In genomic region chr14:61607157-61607556, GRCm38 (mm10) we compare ENCODE assay signal across 27 mouse cellular contexts. TPM values are rescaled to one million over a fixed set of nuclear protein-coding genes. Genes with fewer than 3 reads are reported as not detected.
"Had no signal": no experiment of that assay in that cellular context is flagged by ENCODE, and none has a peak within 500 bp of the region (broad histone marks: within the 10 kb centered on the region; RNA-seq: fewer than 3 reads in every experiment).

Kcnrg (plus strand) TSS chr14:61607457.

- DNase-seq: cerebellum, adult 8-10 months; cerebellum, adult 9-10 months; cerebellum, adult 9-11 months; cerebellum, postnatal 10 days; cerebellum, postnatal 14 days; cerebellum, postnatal 25 days; cerebellum, postnatal 36 days; embryo, embryonic 11 days; forebrain, postnatal 0 days; gastrocnemius, adult 2 months; gastrocnemius, postnatal 10 days; gastrocnemius, postnatal 14 days; gastrocnemius, postnatal 25 days; gastrocnemius, postnatal 36 days; heart, adult 18-20 months; heart, adult 2 months had no signal

- ATAC-seq: forebrain, embryonic 13.5 days; forebrain, embryonic 14.5 days; forebrain, embryonic 15.5 days; forebrain, embryonic 16.5 days; forebrain, postnatal 0 days had no signal

- H3K4me1 ChIP-seq: embryonic facial prominence, embryonic 10.5 days; embryonic facial prominence, embryonic 12.5 days; embryonic facial prominence, embryonic 13.5 days; embryonic facial prominence, embryonic 15.5 days; forebrain, embryonic 12.5 days had no signal

- H3K9ac ChIP-seq: embryonic facial prominence, embryonic 12.5 days; embryonic facial prominence, embryonic 13.5 days; embryonic facial prominence, embryonic 15.5 days; forebrain, embryonic 12.5 days; forebrain, embryonic 13.5 days; forebrain, embryonic 15.5 days; forebrain, postnatal 0 days had no signal

- H3K4me3 ChIP-seq: embryonic facial prominence, embryonic 10.5 days; embryonic facial prominence, embryonic 12.5 days; embryonic facial prominence, embryonic 13.5 days; embryonic facial prominence, embryonic 15.5 days; erythroblast, embryonic 14.5 days; forebrain, embryonic 10.5 days; forebrain, embryonic 12.5 days; forebrain, embryonic 13.5 days; forebrain, embryonic 15.5 days; gastrocnemius, adult 2 months; heart, adult 2 months had no signal

- H3K9me3 ChIP-seq: embryonic facial prominence, embryonic 10.5 days; embryonic facial prominence, embryonic 12.5 days; embryonic facial prominence, embryonic 13.5 days; embryonic facial prominence, embryonic 15.5 days; forebrain, embryonic 10.5 days; forebrain, embryonic 12.5 days; forebrain, embryonic 13.5 days; forebrain, embryonic 15.5 days had no signal

- H3K27me3 ChIP-seq: embryonic facial prominence, embryonic 12.5 days; embryonic facial prominence, embryonic 13.5 days; embryonic facial prominence, embryonic 15.5 days; forebrain, embryonic 12.5 days; forebrain, embryonic 13.5 days; forebrain, embryonic 15.5 days had no signal

- H3K4me2 ChIP-seq: embryonic facial prominence, embryonic 12.5 days; embryonic facial prominence, embryonic 13.5 days; embryonic facial prominence, embryonic 15.5 days; forebrain, embryonic 12.5 days; forebrain, embryonic 13.5 days; forebrain, embryonic 15.5 days had no signal

- H3K27ac ChIP-seq: embryonic facial prominence, embryonic 10.5 days; embryonic facial prominence, embryonic 12.5 days; embryonic facial prominence, embryonic 13.5 days; embryonic facial prominence, embryonic 15.5 days; forebrain, embryonic 10.5 days; forebrain, embryonic 12.5 days; forebrain, embryonic 13.5 days; forebrain, embryonic 15.5 days; gastrocnemius, adult 2 months; heart, adult 2 months had no signal

RNA-seq across cellular contexts. Expression of gene Kcnrg, which starts in this region (rescaled TPM):
- total RNA-seq: gastrocnemius, adult 2 months had no signal
- polyA plus RNA-seq: erythroblast, embryonic 14.5 days had no signal
